Mouse (Mus musculus) testis, postnatal 10 days (tissue): Measurements from ENCODE around the gene Cebpg.

Experiments used
- DNase-seq: peaks from one replicate; pipeline ENCODE4 v3.0.0; 2021; ENCODE audit warnings: low spot score

The Cebpg gene

DNA sequence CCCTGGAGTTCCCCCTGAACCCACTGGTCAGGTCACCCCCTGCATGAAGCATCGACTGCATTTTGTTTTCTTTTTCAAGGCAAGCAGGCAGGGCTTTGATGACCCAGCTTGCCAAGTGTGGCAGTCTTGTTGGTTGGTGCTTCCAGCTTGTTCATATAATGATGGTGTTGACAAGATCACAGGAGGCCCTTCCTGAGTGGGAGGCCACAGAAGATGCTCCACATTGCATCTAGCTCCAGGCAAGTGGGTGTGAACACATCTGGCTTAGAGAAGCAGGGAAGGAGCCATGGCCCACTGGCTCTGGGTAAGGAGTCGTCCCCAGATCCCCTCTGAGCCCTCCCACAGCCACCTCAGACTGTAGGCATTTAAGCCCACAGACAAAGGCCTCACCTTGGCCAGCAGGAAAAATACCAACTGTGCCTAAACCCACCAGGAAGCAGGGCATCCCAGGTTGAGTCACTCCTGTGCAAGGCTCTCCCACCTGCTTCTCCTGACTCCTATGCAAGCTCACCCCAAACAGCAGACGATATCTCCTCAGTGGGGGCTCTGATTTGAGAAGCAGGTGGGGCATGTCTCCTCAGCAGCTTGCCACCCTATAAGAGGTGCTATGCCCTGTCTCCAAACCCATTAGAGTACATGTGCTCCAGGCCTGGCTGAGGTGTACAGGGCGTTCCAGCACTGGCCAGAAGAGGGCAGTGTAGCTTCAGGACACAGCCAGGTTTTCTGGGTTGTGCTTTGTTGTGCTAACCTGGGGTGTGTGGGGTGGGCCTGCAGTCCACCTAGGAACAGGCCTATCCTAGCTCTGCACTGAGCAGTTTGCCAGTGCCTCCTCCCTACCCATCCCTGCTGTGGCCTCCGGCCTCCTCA lies 30.7 kb downstream of the Cebpg start:
- DNase-seq, result peak; percentile 89

DNA sequence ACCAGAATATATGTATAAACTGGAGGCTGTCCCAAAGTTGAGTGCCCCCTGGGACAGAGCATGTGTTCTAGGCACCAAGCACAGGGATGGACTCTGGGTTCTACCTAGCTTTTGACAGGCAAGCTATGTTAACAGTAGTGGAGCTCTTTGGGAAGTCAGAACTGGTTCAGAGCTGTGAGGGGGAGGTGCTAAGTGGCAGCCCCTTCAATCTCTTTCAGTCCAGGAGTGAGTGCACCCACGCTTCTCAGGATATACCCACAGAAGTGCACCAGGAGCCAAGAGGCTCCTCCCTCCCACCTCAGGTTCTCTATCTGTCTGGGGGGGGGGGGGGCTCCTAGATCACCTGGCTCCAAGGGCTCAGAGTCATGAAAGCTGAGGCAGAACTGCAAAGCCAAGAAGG lies 31.9 kb downstream of the Cebpg start:
- no peak for DNase-seq

DNA sequence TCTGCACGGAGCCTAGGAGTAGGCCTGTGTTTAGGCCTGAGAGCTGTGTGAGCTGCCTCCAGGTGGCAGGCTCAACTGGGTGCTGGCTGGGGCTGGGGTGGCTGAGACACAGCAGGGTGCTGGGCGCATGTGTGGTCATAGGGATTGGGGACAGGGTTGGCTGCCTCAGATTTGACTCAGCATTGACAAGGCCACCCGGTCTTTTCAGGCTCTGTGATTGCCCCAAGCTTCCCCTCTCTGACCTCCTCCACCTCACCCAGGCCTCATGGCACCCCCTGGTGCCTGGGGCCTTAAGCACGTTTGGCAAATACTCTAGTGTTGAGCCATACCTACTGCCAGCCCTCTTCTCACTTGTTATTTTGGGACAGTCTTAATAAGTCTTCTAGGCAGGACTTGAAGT lies 33.1 kb downstream of the Cebpg start:
- DNase-seq, result no peak

- DNase-seq, result peak; percentile 74
Observed at GRCm38 (mm10) chr7:35021365-35021764, 35.0 kb downstream of the Cebpg start.

DNA sequence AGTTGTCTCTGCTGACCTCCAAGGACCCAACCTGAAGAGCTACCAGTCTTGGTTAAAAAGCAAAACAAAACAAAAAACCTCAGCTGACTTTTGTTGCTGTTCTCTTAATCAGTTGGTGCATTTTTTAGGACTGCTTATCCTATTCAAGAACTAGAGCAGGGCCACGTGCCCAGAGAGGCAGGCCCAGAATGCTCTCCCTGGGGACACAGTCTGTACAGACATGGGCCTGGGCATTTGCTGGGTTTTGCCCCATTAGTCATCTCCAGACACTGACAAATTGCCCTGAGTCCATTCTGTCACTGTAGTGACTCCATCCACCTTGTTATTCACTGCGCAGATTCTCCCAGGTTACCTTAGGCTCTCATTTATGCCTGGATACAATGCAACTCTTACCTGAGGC lies 41.1 kb downstream of the Cebpg start:
- DNase-seq, result no peak

DNA sequence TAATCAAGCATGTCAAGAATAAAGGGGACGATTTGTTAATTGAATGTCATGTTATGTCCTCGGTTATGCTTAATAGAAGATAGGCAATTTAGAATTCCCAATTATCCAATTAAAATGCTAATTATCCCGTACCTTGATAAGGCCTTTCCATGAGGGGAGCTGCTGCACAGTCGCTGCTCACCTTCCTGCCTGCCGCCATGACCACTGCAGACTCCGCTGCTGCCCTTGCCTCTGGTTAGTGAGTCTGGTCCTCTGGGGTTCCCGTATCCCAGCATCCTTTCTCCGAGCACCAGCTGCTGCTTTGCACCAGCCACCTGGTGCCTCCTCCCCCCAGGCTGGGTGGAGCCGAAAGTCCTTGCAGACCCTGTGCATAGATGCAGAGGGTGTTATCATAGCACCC lies 43.1 kb downstream of the Cebpg start:
- no peak for DNase-seq

DNA sequence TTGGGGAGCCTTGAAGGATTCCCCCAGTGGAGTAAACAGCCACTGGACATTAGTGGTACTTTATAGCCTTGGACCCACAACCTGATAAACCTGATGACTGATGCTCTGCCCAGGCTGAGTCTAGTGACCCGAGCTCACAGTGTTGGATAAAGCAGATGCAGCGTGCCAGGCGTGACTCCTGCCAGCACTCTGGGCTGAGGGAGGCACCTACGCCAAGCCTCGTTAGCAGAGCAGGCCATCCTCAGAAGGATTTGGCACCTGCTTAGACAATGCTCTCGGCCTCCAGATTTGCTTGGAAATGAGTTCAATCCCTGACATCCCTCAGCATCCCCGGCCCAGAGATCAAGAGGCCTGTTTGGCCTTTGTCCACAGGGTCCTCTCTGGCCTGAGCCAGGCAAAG lies 49.7 kb downstream of the Cebpg start:
- no peak for DNase-seq

DNA sequence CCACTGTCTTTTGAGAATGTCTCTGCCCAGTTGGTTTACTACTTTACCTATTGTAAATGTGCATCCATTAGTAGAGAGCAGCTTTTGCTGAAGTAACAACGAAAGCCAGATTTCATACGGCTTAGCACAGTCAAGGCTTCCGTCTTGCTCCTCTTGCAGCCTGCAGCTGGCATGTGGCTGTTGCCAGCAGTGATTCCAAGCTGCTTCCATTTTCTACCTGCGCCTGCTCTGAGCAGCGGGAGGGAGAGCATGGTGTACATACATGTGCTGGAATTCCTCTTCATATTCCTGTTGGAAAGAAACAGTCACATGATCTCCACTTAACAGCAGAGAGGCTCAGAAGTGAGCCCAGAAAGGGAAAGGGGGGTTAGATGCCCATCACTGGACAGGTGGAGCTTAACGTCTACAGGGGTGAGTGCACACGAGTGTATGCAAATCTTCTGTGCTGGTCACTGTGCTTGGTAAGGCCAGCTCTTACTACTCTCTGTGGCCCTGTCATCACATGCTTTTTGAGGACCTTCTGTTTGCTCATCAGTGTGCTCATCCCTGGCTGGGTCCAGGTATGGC lies 53.1 kb downstream of the Cebpg start:
- DNase-seq, result no peak

- peak; percentile 73 for DNase-seq
Observed at GRCm38 (mm10) chr7:35000839-35001238, 55.5 kb downstream of the Cebpg start.
